Mouse (Mus musculus): ENCODE measurements at regions not wholly inside any gene's neighbourhood (a gene's known extent, or its start where the extent isn't known, plus 50 kb on each side); places are given as distances from the start of the nearest gene placed in this dataset.

- Histone ChIP-seq H3K36me3 (ENCODE audit: insufficient read depth, low read length) (no peaks in the 10 kb centered on the region), H3K4me2 (ENCODE audit: low read length) (no peak overlapping the region), H3K9ac (ENCODE audit: low read depth, low read length) (no peak overlapping the region), H3K4me3 (replicated peaks; ENCODE audit: low read depth, low read length) (no peak overlapping the region), H3K27me3 (ENCODE audit: insufficient read depth, low read length) (no peaks in the 10 kb centered on the region), H3K9me3 (replicated peaks; ENCODE audit: low read length) (no peaks in the 10 kb centered on the region), H3K27ac (no peak overlapping the region), H3K4me1 (replicated peaks; ENCODE audit: insufficient read depth, low read length) (no peaks in the 10 kb centered on the region)
- no peak for DNase-seq (ENCODE audit: low spot score)
- no peak for ATAC-seq (replicated peaks; ENCODE audit: low FRiP score, low read depth)
- WGBS, result 68% methylated on average over 2 of the region's 2 CpGs
- no peak for TF ChIP-seq CTCF (IDR thresholded peaks at IDR 0.05; ENCODE audit: low read depth)
Measured at GRCm38 (mm10) chr11:48417615-48418014, 382.5 kb upstream of the Rack1 start.

GRCm38 (mm10) chr11:48398032-48398431 is 402.1 kb upstream of the Rack1 start:
- 69% methylated on average over 2 of the region's 2 CpGs for WGBS
- Histone ChIP-seq H3K27me3 (ENCODE audit: insufficient read depth, low read length) (no peaks in the 10 kb centered on the region), H3K4me1 (replicated peaks; ENCODE audit: insufficient read depth, low read length) (no peaks in the 10 kb centered on the region), H3K4me2 (ENCODE audit: low read length) (no peak overlapping the region), H3K27ac (no peak overlapping the region), H3K36me3 (ENCODE audit: insufficient read depth, low read length) (no peaks in the 10 kb centered on the region), H3K9me3 (replicated peaks; ENCODE audit: low read length) (no peaks in the 10 kb centered on the region), H3K9ac (ENCODE audit: low read depth, low read length) (no peak overlapping the region), H3K4me3 (replicated peaks; ENCODE audit: low read depth, low read length) (no peak overlapping the region)
- DNase-seq (ENCODE audit: low spot score) (no peak), ATAC-seq (replicated peaks; ENCODE audit: low FRiP score, low read depth) (no peak)
- TF ChIP-seq CTCF (IDR thresholded peaks at IDR 0.05; ENCODE audit: low read depth), result no peak

- H3K4me3 ChIP-seq (replicated peaks; ENCODE audit: low read depth, low read length), result no peak overlapping the region
- no peaks in the 10 kb centered on the region for H3K27me3 ChIP-seq (ENCODE audit: insufficient read depth, low read length)
- H3K9ac ChIP-seq (ENCODE audit: low read depth, low read length), result no peak overlapping the region
- ATAC-seq (replicated peaks; ENCODE audit: low FRiP score, low read depth) (no peak), DNase-seq (ENCODE audit: low spot score) (no peak)
- H3K36me3 ChIP-seq (ENCODE audit: insufficient read depth, low read length), result no peaks in the 10 kb centered on the region
- TF ChIP-seq CTCF (IDR thresholded peaks at IDR 0.05; ENCODE audit: low read depth), result no peak
- H3K4me2 ChIP-seq (ENCODE audit: low read length), result no peak overlapping the region
- no peak overlapping the region for H3K27ac ChIP-seq
- H3K4me1 ChIP-seq (replicated peaks; ENCODE audit: insufficient read depth, low read length), result no peaks in the 10 kb centered on the region
- 68% methylated on average over 4 of the region's 4 CpGs for WGBS
- H3K9me3 ChIP-seq (replicated peaks; ENCODE audit: low read length), result no peaks in the 10 kb centered on the region
Measured at GRCm38 (mm10) chr11:48381489-48381888, 392.7 kb upstream of the Sgcd start.

GRCm38 (mm10) chr11:48378044-48378443 is 389.3 kb upstream of the Sgcd start:
- TF ChIP-seq CTCF (IDR thresholded peaks at IDR 0.05; ENCODE audit: low read depth), result no peak
- no peak for DNase-seq (ENCODE audit: low spot score)
- H3K4me3 ChIP-seq (replicated peaks; ENCODE audit: low read depth, low read length), result no peak overlapping the region
- no peak overlapping the region for H3K27ac ChIP-seq
- no peak overlapping the region for H3K4me2 ChIP-seq (ENCODE audit: low read length)
- no peaks in the 10 kb centered on the region for H3K36me3 ChIP-seq (ENCODE audit: insufficient read depth, low read length)
- WGBS, result 44% methylated on average over 4 of the region's 4 CpGs
- H3K27me3 ChIP-seq (ENCODE audit: insufficient read depth, low read length), result no peaks in the 10 kb centered on the region
- H3K4me1 ChIP-seq (replicated peaks; ENCODE audit: insufficient read depth, low read length), result no peaks in the 10 kb centered on the region
- no peak for ATAC-seq (replicated peaks; ENCODE audit: low FRiP score, low read depth)
- no peak overlapping the region for H3K9ac ChIP-seq (ENCODE audit: low read depth, low read length)
- no peaks in the 10 kb centered on the region for H3K9me3 ChIP-seq (replicated peaks; ENCODE audit: low read length)

- Histone ChIP-seq H3K4me1 (replicated peaks; ENCODE audit: insufficient read depth, low read length) (no peaks in the 10 kb centered on the region), H3K9me3 (replicated peaks; ENCODE audit: low read length) (no peaks in the 10 kb centered on the region), H3K27ac (no peak overlapping the region), H3K9ac (ENCODE audit: low read depth, low read length) (no peak overlapping the region), H3K27me3 (ENCODE audit: insufficient read depth, low read length) (no peaks in the 10 kb centered on the region), H3K4me3 (replicated peaks; ENCODE audit: low read depth, low read length) (no peak overlapping the region), H3K4me2 (ENCODE audit: low read length) (no peak overlapping the region), H3K36me3 (ENCODE audit: insufficient read depth, low read length) (no peaks in the 10 kb centered on the region)
- DNase-seq (ENCODE audit: low spot score), result no peak
- TF ChIP-seq CTCF (IDR thresholded peaks at IDR 0.05; ENCODE audit: low read depth), result no peak
- ATAC-seq (replicated peaks; ENCODE audit: low FRiP score, low read depth), result no peak
Measured at GRCm38 (mm10) chr11:48377269-48377668, 388.5 kb upstream of the Sgcd start.

GRCm38 (mm10) chr11:48351349-48352023 is 362.7 kb upstream of the Sgcd start:
- DNase-seq (ENCODE audit: low spot score) (no peak), ATAC-seq (replicated peaks; ENCODE audit: low FRiP score, low read depth) (no peak)
- no peaks in the 10 kb centered on the region for H3K9me3 ChIP-seq (replicated peaks; ENCODE audit: low read length)
- no peak overlapping the region for H3K4me3 ChIP-seq (replicated peaks; ENCODE audit: low read depth, low read length)
- H3K4me1 ChIP-seq (replicated peaks; ENCODE audit: insufficient read depth, low read length), result no peaks in the 10 kb centered on the region
- no peaks in the 10 kb centered on the region for H3K27me3 ChIP-seq (ENCODE audit: insufficient read depth, low read length)
- no peak overlapping the region for H3K4me2 ChIP-seq (ENCODE audit: low read length)
- H3K36me3 ChIP-seq (ENCODE audit: insufficient read depth, low read length), result no peaks in the 10 kb centered on the region
- no peak overlapping the region for H3K27ac ChIP-seq
- H3K9ac ChIP-seq (ENCODE audit: low read depth, low read length), result no peak overlapping the region
- no peak for TF ChIP-seq CTCF (IDR thresholded peaks at IDR 0.05; ENCODE audit: low read depth)
- 82% methylated on average over 4 of the region's 4 CpGs for WGBS

GRCm38 (mm10) chr11:48314500-48314899 is 325.7 kb upstream of the Sgcd start:
- Histone ChIP-seq H3K27me3 (ENCODE audit: insufficient read depth, low read length) (no peaks in the 10 kb centered on the region), H3K4me1 (replicated peaks; ENCODE audit: insufficient read depth, low read length) (no peaks in the 10 kb centered on the region), H3K9ac (ENCODE audit: low read depth, low read length) (no peak overlapping the region), H3K9me3 (replicated peaks; ENCODE audit: low read length) (no peaks in the 10 kb centered on the region), H3K4me3 (replicated peaks; ENCODE audit: low read depth, low read length) (no peak overlapping the region), H3K36me3 (ENCODE audit: insufficient read depth, low read length) (no peaks in the 10 kb centered on the region), H3K27ac (no peak overlapping the region), H3K4me2 (ENCODE audit: low read length) (no peak overlapping the region)
- TF ChIP-seq CTCF (IDR thresholded peaks at IDR 0.05; ENCODE audit: low read depth), result no peak
- ATAC-seq (replicated peaks; ENCODE audit: low FRiP score, low read depth) (no peak), DNase-seq (ENCODE audit: low spot score) (no peak)
- WGBS, result 26% methylated on average over 1 of the region's 1 CpGs
